9 mouse cellular contexts compared by ENCODE assay signal in genomic region chr11:86542851-86543250, GRCm38 (mm10). TPM values are rescaled to one million over a fixed set of nuclear protein-coding genes. Genes with fewer than 3 reads are reported as not detected.
DNase-seq lines count a peak whose midpoint lies in the region; ATAC-seq lines count a peak whose summit lies in the region.
"Had no signal": no experiment of that assay in that cellular context is flagged by ENCODE, and none has a peak within 500 bp of the region (broad histone marks: within the 10 kb centered on the region; RNA-seq: fewer than 3 reads in every experiment).

No protein-coding gene starts in this region.

- no peak for DNase-seq in heart, postnatal 25 days (ENCODE audit: low spot score)
- DNase-seq in 3T3-L1 (ENCODE audit: low read depth, low spot score) (peak; percentile 76), NIH3T3 (ENCODE audit: low read depth) (peak; percentile 68)
- DNase-seq in right cerebral cortex, postnatal 14 days, result no peak
- DNase-seq in cerebellum, adult 18-20 months, result no peak
- DNase-seq: gastrocnemius, postnatal 10 days; lung, postnatal 10 days had no signal

- 0 out of 2 replicates have a peak overlapping the region, but pooled peaks have one; percentile 40 for H3K27ac ChIP-seq in heart, embryonic 16.5 days (ENCODE audit: low read length)
- no peak overlapping the region for H3K27ac ChIP-seq in limb, embryonic 15.5 days

- H3K4me3 ChIP-seq in heart, embryonic 16.5 days (ENCODE audit: low read length), result no peak overlapping the region
- peak overlapping the region; percentile 5; the same call in 1 of the 2 replicates for H3K4me3 ChIP-seq in limb, embryonic 15.5 days

- H3K4me1 ChIP-seq in heart, embryonic 16.5 days (ENCODE audit: control insufficient read depth, insufficient read depth, low read length), result peaks cover 31% of the 10 kb centered on the region
- peaks cover 13% of the 10 kb centered on the region for H3K4me1 ChIP-seq in limb, embryonic 15.5 days

- 70% methylated on average over 1 of the region's 1 CpGs for WGBS in heart, embryonic 16.5 days
- 46% methylated on average over 1 of the region's 1 CpGs for WGBS in limb, embryonic 15.5 days

- peak overlapping the region; percentile 11; the same call in 1 of the 2 replicates for H3K9ac ChIP-seq in heart, embryonic 16.5 days (ENCODE audit: low read length)
- H3K9ac ChIP-seq in limb, embryonic 15.5 days, result no peak overlapping the region

- peak overlapping the region; percentile 66 for H3K4me2 ChIP-seq in heart, embryonic 16.5 days (ENCODE audit: low read depth, low read length)
- H3K4me2 ChIP-seq in limb, embryonic 15.5 days, result 0 out of 2 replicates have a peak overlapping the region, but pooled peaks have one; percentile 12

- intact Hi-C loops in heart, postnatal 25 days (cut with DNase I), result no loop called here

- no peaks in the 10 kb centered on the region for H3K27me3 ChIP-seq in heart, embryonic 16.5 days (ENCODE audit: control insufficient read depth, insufficient read depth, low read length)
- H3K27me3 ChIP-seq in limb, embryonic 15.5 days, result no peaks in the 10 kb centered on the region

- H3K9me3 ChIP-seq in heart, embryonic 16.5 days (replicated peaks; ENCODE audit: control insufficient read depth, low read length), result no peaks in the 10 kb centered on the region
- no peaks in the 10 kb centered on the region for H3K9me3 ChIP-seq in limb, embryonic 15.5 days

- peaks cover 3% of the 10 kb centered on the region; the same call in 1 of the 2 replicates for H3K36me3 ChIP-seq in heart, embryonic 16.5 days (ENCODE audit: control insufficient read depth, insufficient read depth)
- H3K36me3 ChIP-seq in limb, embryonic 15.5 days, result no peaks in the 10 kb centered on the region

- ATAC-seq in heart, embryonic 16.5 days (replicated peaks; ENCODE audit: extremely low read depth, insufficient read depth, low FRiP score), result no peak
- ATAC-seq in limb, embryonic 15.5 days (ENCODE audit: insufficient number of reproducible peaks, low FRiP score, low TSS enrichment, low read depth), result no peak

RNA-seq across cellular contexts. Expression of gene Rps6kb1, which starts 1.8 kb away (rescaled TPM):
- 39.8 and 40.8 TPM in 2 replicates for polyA plus RNA-seq in heart, embryonic 16.5 days (2015; fragmentation: Nextera tagmentation; extraction: Ambion mirVana)
- total RNA-seq in heart, postnatal 25 days (2021), result 10 to 100 TPM; 19.1 to 19.2 TPM
- 73.2 and 74.5 TPM in 2 replicates for polyA plus RNA-seq in limb, embryonic 15.5 days (2015; fragmentation: Nextera tagmentation; extraction: Ambion mirVana)

RNA-seq across cellular contexts. Expression of gene Tubd1, which starts 1.9 kb away (rescaled TPM):
- 13.6 and 14.3 TPM in 2 replicates for polyA plus RNA-seq in heart, embryonic 16.5 days (2015; fragmentation: Nextera tagmentation; extraction: Ambion mirVana)
- total RNA-seq in heart, postnatal 25 days (2021), result 1 to 10 TPM; 4.6 to 4.8 TPM
- 11.1 and 11.3 TPM in 2 replicates for polyA plus RNA-seq in limb, embryonic 15.5 days (2015; fragmentation: Nextera tagmentation; extraction: Ambion mirVana)

RNA-seq across cellular contexts. Expression of gene Rnft1, which starts 58.4 kb away (rescaled TPM):
- 44.7 and 50.3 TPM in 2 replicates for polyA plus RNA-seq in heart, embryonic 16.5 days (2015; fragmentation: Nextera tagmentation; extraction: Ambion mirVana)
- total RNA-seq in heart, postnatal 25 days (2021), result 10 to 100 TPM; 27.3 to 32.6 TPM
- 59.3 and 68.0 TPM in 2 replicates for polyA plus RNA-seq in limb, embryonic 15.5 days (2015; fragmentation: Nextera tagmentation; extraction: Ambion mirVana)

Comparison
In these comparisons a context has a peak if more than half of its experiments do, and no peak if none do; other contexts are left out.
1. DNase-seq: peak in 3T3-L1 (single experiment) and NIH3T3 (single experiment); none in heart, postnatal 25 days (single experiment), right cerebral cortex, postnatal 14 days (single experiment) and cerebellum, adult 18-20 months (0 of 2).